Mouse (Mus musculus) frontal cortex, adult (tissue): ENCODE measurements around the gene Ptprj.
"Not testable (repeated sequence)": the region's sequence is repeated elsewhere in the genome, so short reads cannot be mapped to it uniquely, and the experiment has no call there.

ENCODE experiments used
- ATAC-seq: cut with Nextera tagmentation; 2 replicates; pipeline ENCODE4 v1.9.2; 2017; ENCODE audit warnings: mild to moderate bottlenecking, moderate library complexity, mixed read lengths; ENCODE audit not compliant: low TSS enrichment

The Ptprj gene

GRCm38 (mm10) chr2:90481505-90481904, 98.9 kb downstream of the Ptprj start:
- peak; percentile 60 for ATAC-seq

- ATAC-seq: peak; percentile 29
Measured at GRCm38 (mm10) chr2:90480747-90481308, 99.6 kb downstream of the Ptprj start.

- no peak for ATAC-seq
Measured at GRCm38 (mm10) chr2:90478531-90478930, 101.9 kb downstream of the Ptprj start.

GRCm38 (mm10) chr2:90477617-90478016, 102.8 kb downstream of the Ptprj start:
- peak; percentile 5; the same call in 1 of the 2 replicates for ATAC-seq

- ATAC-seq: no peak
Measured at GRCm38 (mm10) chr2:90476792-90477191, 103.7 kb downstream of the Ptprj start.

- ATAC-seq: no peak; the same call in 1 of the 2 replicates
Measured at GRCm38 (mm10) chr2:90476319-90476718, 104.1 kb downstream of the Ptprj start.

- ATAC-seq: peak; percentile 28
Measured at GRCm38 (mm10) chr2:90474593-90475405, 105.6 kb downstream of the Ptprj start.

- peak; percentile 56 for ATAC-seq
Measured at GRCm38 (mm10) chr2:90472701-90473100, 107.7 kb downstream of the Ptprj start.

GRCm38 (mm10) chr2:90470122-90470521, 110.3 kb downstream of the Ptprj start:
- peak; percentile 36 for ATAC-seq

- ATAC-seq: peak; percentile 58
Measured at GRCm38 (mm10) chr2:90466480-90466879, 114.0 kb downstream of the Ptprj start.

GRCm38 (mm10) chr2:90463735-90464134, 116.7 kb downstream of the Ptprj start:
- ATAC-seq: no peak

GRCm38 (mm10) chr2:90462252-90462651, 118.2 kb downstream of the Ptprj start:
- no peak for ATAC-seq

- ATAC-seq: peak; percentile 44; the same call in 1 of the 2 replicates
Measured at GRCm38 (mm10) chr2:90457946-90458345, 122.5 kb downstream of the Ptprj start.

GRCm38 (mm10) chr2:90452380-90452779, 128.1 kb downstream of the Ptprj start:
- ATAC-seq: no peak

GRCm38 (mm10) chr2:90448967-90449740, 131.3 kb downstream of the Ptprj start:
- peak; percentile 38; the same call in 1 of the 2 replicates for ATAC-seq

GRCm38 (mm10) chr2:90443811-90444210, 136.6 kb downstream of the Ptprj start:
- ATAC-seq: peak; percentile 86

- ATAC-seq: not testable (repeated sequence)
Measured at GRCm38 (mm10) chr2:90441811-90442210, 138.6 kb downstream of the Ptprj start.

- not testable (repeated sequence) for ATAC-seq
Measured at GRCm38 (mm10) chr2:90440169-90440568, 140.3 kb downstream of the Ptprj start.

GRCm38 (mm10) chr2:90437453-90437852, 143.0 kb downstream of the Ptprj start:
- not testable (repeated sequence) for ATAC-seq

- ATAC-seq: peak; percentile 79
Measured at GRCm38 (mm10) chr2:90429782-90430181, 150.7 kb downstream of the Ptprj start.

GRCm38 (mm10) chr2:90428988-90429717, 151.3 kb downstream of the Ptprj start:
- ATAC-seq: not testable (repeated sequence)

GRCm38 (mm10) chr2:90424937-90425336, 155.5 kb downstream of the Ptprj start:
- ATAC-seq: not testable (repeated sequence)
